Mouse (Mus musculus) monocyte, adult 2 months (primary cell): ENCODE measurements around the gene Ece1.

ENCODE experiments used
- DNase-seq, 2 experiments: peaks; one replicate each; pipeline ENCODE4 v3.0.0; 2022; ENCODE audit warnings: low spot score in 2 of 2, low read depth in 1 of 2

Ece1 gene

GRCm38 (mm10) chr4:138013723-138014479, 151.9 kb downstream of the Ece1 start:
- peak; percentile 44 to 55 for DNase-seq
